Mouse (Mus musculus) spleen, adult 2 months (tissue): ENCODE results near the gene Mlc1.

Experiments
- CTCF ChIP-seq: fragments of 200-500 bp; IDR thresholded peaks from 2 replicates; pipeline ENCODE4 v1.5.1; 2011; ENCODE audit warnings: mild to moderate bottlenecking, inconsistent platforms; ENCODE audit not compliant: insufficient read depth, insufficient read length, insufficient replicate concordance; ENCODE audit errors: extremely low read depth
- POLR2A ChIP-seq: fragments of 200-500 bp; IDR thresholded peaks from 2 replicates; pipeline ENCODE4 v1.6.1; 2011; ENCODE audit warnings: low read depth, low read length, inconsistent platforms

DNA sequence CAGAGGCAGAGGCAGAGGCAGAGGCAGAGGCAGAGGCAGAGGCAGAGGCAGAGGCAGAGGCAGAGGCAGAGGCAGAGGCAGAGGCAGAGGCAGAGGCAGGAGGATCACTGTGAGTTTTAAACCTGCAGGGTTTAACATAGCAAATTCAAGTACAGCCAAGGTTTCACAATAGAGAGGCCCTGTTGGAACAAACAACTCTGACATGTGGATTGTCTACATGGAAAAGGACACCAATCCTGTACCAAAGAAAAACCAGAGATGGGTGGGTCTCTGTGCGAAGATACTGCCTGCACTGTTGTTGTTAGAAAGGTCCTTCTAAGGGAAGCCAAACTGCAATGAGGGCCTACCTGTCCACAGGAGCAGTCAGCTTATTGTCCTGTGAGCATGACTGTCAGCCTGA lies 58.7 kb downstream of the Mlc1 start:
- no peak for TF ChIP-seq POLR2A
- TF ChIP-seq CTCF = no peak
